Mouse (Mus musculus) ES-E14 (cell line): ENCODE measurements around the gene Eci1.

Experiments used
- MAFK ChIP-seq: IDR thresholded peaks from 2 replicates; pipeline ENCODE4 v1.6.1; 2014; ENCODE audit warnings: mild to moderate bottlenecking, low read depth, low read length, inconsistent platforms; ENCODE audit not compliant: insufficient read depth
- ZC3H11A ChIP-seq: IDR thresholded peaks from 2 replicates; pipeline ENCODE4 v1.6.1; 2012; ENCODE audit warnings: low read depth, mild to moderate bottlenecking, inconsistent platforms, low read length, borderline replicate concordance

DNA sequence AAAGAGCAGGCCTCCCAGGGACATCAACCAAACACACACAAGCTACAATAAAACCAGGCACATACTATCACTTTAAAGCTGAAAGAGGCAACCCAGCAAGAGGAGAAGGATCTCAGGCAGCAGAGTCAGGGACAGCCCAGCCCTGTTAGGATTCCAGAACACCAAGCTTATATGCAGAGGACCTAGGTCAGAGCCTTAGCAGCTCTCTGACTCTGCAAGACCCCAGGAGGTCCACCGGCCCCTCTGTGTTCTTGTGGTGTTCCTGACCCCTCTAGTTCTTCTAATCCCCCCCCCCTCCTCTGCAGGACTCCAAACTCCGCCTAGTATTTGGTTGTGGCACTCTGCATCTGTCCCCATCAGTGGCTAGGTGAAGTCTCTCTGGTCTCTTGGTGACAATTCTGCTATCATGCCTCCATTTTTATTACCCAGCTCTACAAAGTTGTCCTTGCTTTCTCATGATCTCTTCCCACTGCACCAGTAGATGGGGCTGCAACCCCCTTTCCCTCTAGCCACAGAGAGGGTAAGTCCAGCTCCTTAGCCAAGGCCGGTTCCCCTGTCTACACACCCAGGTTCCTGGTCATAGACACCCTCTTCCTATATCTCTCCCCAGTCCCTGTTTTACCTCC, 53.9 kb downstream of the Eci1 start:
- TF ChIP-seq ZC3H11A (no peak), MAFK (no peak)
